Mouse (Mus musculus): ENCODE data around the gene Olfr1082. TPM values are rescaled to one million over a fixed set of nuclear protein-coding genes. Genes with fewer than 3 reads are reported as not detected.

Olfr1082 gene
- not detected in 2 replicates for polyA plus RNA-seq (2012; ENCODE audit: low replicate concordance)

DNA sequence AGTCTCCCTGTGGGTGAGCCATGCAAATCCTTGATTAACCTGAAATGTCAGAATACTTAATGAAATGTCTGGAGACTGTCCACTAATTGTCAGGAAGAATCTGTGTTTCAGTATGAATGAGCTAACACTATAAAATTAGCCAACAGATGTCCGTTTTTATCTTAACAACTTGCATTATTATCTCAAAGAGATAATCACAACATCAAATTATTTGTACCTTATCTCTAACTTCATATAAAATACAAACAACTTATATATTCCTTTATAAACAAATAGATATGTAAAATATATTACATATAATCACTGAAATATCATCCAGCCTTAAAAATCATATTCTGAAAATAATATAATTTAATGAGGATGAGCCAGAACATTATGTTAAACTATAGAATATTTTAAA, at the start of gene Olfr1082:
TSS of gene Olfr1082 (minus strand) at position 101 of the 400 bp plus-strand sequence.

DNA sequence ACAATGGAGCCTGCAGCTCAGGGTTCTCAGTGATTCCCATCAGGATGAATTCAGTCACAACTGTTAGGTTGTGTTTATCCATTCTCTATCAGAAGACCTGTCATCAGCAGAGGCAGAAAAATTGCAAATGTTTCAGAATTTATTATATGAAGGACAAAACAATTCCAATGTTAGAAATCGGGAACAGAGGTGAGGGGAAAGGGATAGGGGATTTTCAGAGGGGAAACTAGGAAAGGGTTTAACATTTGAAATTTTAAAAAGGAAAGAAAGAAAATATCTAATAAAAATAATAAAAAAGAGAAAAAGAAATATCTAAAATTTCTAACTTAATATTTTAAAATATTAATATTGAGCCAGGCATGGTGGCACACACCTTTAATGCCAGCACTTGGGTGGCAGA, 40.9 kb upstream of the Olfr1082 start, which contains the start of gene Olfr1084:
TSS of gene Olfr1084 (minus strand) at position 101 of the 400 bp plus-strand sequence.

GRCm38 (mm10) chr2:86558135-86558534, 40.6 kb downstream of the Olfr1082 start, which contains the start of gene Olfr1080:
TSS of gene Olfr1080 (minus strand) at chr2:86558235.

Other genes with a start within 250 kb of the Olfr1082 start
- not detected in 2 replicates for gene Olfr1055, start 248.7 kb downstream of the Olfr1082 start, polyA plus RNA-seq (2012; ENCODE audit: low replicate concordance)
- not detected in 2 replicates for gene Olfr1056, start 236.5 kb downstream of the Olfr1082 start, polyA plus RNA-seq (2012; ENCODE audit: low replicate concordance)
- not detected in 2 replicates for gene Olfr1057, start 220.6 kb downstream of the Olfr1082 start, polyA plus RNA-seq (2012; ENCODE audit: low replicate concordance)
- gene Olfr1058, start 210.4 kb downstream of the Olfr1082 start, polyA plus RNA-seq (2012; ENCODE audit: low replicate concordance) = not detected in 2 replicates
- gene Olfr1061, start 184.9 kb downstream of the Olfr1082 start, polyA plus RNA-seq (2012; ENCODE audit: low replicate concordance) = not detected in 2 replicates
- not detected in 2 replicates for gene Olfr1062, start 172.2 kb downstream of the Olfr1082 start, polyA plus RNA-seq (2012; ENCODE audit: low replicate concordance)
- not detected in 2 replicates for gene Olfr1065, start 148.4 kb downstream of the Olfr1082 start, polyA plus RNA-seq (2012; ENCODE audit: low replicate concordance)
- not detected in 2 replicates for gene Olfr1066, start 142.7 kb downstream of the Olfr1082 start, polyA plus RNA-seq (2012; ENCODE audit: low replicate concordance)
- gene Olfr228, start 111.6 kb downstream of the Olfr1082 start, polyA plus RNA-seq (2012; ENCODE audit: low replicate concordance) = not detected in 2 replicates
- not detected in 2 replicates for gene Olfr1076, start 90.5 kb downstream of the Olfr1082 start, polyA plus RNA-seq (2012; ENCODE audit: low replicate concordance)
- gene Olfr1079, start 56.5 kb downstream of the Olfr1082 start, polyA plus RNA-seq (2012; ENCODE audit: low replicate concordance) = not detected in 2 replicates
- not detected in 2 replicates for gene Olfr1080, start 40.7 kb downstream of the Olfr1082 start, polyA plus RNA-seq (2012; ENCODE audit: low replicate concordance)
- not detected in 2 replicates for gene Olfr1084, start 40.8 kb upstream of the Olfr1082 start, polyA plus RNA-seq (2012; ENCODE audit: low replicate concordance)
- not detected in 2 replicates for gene Olfr1085, start 63.1 kb upstream of the Olfr1082 start, polyA plus RNA-seq (2012; ENCODE audit: low replicate concordance)
- not detected in 2 replicates for gene Olfr1086, start 81.1 kb upstream of the Olfr1082 start, polyA plus RNA-seq (2012; ENCODE audit: low replicate concordance)
- gene Olfr1087, start 99.4 kb upstream of the Olfr1082 start, polyA plus RNA-seq (2012; ENCODE audit: low replicate concordance) = 0.05 TPM in 1 of 2 replicates, not detected in the other
- gene Olfr1089, start 134.7 kb upstream of the Olfr1082 start, polyA plus RNA-seq (2012; ENCODE audit: low replicate concordance) = not detected in 2 replicates
- not detected in 2 replicates for gene Olfr1090, start 160.0 kb upstream of the Olfr1082 start, polyA plus RNA-seq (2012; ENCODE audit: low replicate concordance)
- not detected in 2 replicates for gene Olfr1093, start 183.5 kb upstream of the Olfr1082 start, polyA plus RNA-seq (2012; ENCODE audit: low replicate concordance)
- not detected in 2 replicates for gene Olfr141, start 211.1 kb upstream of the Olfr1082 start, polyA plus RNA-seq (2012; ENCODE audit: low replicate concordance)
- gene Olfr1094, start 225.7 kb upstream of the Olfr1082 start, polyA plus RNA-seq (2012; ENCODE audit: low replicate concordance) = not detected in 2 replicates